Mouse (Mus musculus): Measurements from ENCODE around the gene Fgfr2. TPM values are rescaled to one million over a fixed set of nuclear protein-coding genes. Genes with fewer than 3 reads are reported as not detected.
A peak's percentile ranks its signal among the peaks of the same experiment; 100 is the strongest.

Gene Fgfr2
- total RNA-seq, 2 experiments from 2014 or later: not detected

DNA sequence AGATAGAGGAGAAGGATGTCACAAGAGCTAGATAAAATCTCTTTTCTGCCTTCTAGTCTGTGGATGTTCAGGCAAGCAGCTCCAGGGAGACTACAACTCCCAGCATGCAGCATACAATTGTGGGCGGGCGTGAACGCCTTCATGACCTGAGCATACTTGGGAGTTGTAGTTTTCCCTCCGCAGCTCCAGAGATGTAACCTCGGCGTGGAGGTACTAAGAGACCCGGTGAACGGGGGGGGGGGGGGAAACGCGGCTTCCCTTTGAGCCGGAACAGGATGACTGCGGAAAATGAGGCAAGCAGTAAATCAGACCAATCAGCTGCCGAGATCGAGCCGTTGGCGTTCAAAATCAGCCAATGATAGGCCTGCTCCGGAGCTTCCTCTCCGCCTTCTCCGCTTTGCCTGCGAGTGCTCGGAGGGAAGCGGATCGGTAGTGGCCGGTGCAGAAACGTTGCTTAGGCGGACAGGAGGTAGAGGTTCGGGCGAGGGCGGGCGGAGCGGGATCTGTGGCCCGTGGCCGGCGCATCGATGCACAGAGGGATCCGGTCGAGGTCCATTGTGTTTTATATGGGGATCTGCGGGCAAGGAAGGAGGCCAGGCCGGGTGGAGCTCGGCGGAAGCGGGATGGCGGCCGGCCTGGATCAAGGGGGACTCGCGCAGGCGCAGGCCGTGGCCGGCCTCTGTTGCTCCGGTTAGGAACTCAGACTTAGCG, 1563.0 kb downstream of the Fgfr2 start, which contains the start of gene Bub3:
TSS of gene Bub3 (plus strand) at position 237 of the 711 bp plus-strand sequence.
- peak; percentile 89 for ATAC-seq (replicated peaks; ENCODE audit: poor library complexity)

DNA sequence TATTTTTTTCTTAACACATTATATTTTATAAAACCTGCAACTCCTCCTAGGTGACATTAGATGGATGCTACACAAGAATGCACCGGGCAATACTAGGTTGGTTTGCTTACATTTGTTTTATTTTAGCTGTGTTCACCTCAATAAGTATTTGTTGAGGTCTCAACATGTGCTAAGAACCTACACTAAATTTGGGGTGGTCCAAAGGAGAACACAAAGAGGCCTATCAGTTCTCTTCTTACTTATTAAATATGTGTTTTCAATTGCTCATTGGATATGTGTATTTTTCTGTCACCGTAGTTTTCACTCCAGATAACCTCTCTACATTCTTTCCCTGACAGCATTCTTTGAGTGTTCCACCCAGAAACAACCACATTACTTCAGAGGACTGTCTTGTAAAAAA, 1565.4 kb downstream of the Fgfr2 start:
- no peak for ATAC-seq (replicated peaks; ENCODE audit: poor library complexity)

DNA sequence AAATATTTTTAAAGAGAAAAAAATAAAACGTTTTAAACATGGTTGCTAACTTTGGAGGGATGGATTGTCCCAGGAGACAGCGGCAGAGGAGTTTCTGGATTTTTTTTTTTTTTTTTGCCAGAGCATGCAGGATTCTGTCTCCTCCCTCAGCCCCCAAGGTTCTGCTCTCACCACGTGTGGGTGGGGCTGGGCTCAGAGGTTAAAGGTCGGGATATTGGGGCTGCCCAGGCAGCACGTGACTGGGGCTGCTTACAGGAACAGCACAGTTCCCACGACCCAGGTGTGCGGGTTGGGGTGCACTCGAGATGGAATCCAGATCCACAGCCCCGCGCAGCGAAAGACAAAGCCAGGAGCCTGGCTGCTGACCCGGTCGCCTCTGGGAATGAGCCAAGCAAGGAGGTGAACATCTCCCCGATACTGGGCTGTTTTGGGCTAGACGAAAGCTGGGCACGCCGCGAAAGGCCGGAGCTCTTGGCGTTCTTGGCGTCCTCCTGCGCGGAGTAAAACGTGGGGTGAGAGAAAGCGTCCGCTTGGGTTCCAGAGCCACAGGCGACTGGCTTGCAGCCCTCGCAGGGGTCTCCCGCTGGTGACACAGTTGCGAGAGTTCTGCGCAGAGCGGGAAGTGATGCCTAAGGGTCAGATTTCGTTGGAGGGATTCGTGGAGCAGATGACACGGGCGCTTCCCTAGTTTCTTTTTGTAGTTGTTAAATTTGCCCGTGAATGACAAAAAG, 1566.4 kb downstream of the Fgfr2 start:
- ATAC-seq (replicated peaks; ENCODE audit: poor library complexity): no peak

DNA sequence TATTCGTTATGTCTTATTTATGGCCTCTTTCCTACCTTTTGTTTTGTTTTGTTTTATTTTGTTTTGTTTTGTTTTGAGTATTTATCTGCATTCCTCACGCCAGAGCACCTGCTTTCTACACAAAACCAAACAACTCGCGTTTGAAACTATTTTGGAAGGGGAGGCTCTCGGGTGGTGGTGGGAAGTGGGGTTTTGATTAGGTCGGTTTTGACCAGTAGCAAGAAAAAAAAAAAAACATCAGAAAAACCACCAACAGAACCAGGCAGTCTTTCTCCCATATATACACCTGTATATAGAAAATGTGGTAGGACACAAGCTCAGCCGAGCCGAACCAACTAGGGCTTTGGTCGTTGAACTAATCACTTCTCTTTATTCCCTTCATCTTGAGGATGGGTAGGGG, 1567.0 kb downstream of the Fgfr2 start:
- no peak for ATAC-seq (replicated peaks; ENCODE audit: poor library complexity)

DNA sequence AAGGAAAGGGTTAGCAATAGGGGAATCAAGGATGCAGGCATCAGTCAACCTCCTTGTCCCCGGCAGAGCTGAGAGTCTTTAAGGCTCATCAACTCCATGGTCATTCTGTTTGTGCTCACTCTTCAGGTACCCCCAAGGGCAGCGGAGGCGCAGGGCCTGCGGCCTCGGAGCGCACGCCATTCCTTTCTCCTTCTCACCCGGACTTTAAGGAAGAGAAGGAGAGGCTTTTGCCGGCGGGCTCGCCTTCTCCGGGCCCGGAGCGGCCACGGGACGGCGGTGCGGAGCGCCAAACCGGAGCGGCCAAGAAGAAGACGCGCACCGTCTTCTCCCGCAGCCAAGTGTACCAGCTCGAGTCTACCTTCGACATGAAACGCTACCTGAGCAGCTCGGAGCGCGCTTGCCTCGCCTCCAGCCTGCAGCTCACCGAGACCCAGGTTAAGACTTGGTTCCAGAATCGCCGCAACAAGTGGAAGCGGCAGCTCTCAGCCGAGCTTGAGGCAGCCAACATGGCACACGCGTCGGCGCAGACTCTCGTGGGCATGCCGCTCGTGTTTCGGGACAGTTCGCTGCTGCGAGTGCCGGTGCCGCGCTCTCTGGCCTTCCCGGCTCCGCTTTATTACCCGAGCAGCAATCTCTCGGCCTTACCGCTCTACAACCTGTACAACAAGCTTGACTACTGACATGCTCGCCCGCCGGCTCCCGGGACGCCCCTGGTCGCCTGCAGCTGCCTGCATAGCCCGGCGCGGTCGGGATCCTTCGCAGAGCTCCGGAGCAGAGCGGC, 1567.7 kb downstream of the Fgfr2 start:
- ATAC-seq (replicated peaks; ENCODE audit: poor library complexity): no peak

DNA sequence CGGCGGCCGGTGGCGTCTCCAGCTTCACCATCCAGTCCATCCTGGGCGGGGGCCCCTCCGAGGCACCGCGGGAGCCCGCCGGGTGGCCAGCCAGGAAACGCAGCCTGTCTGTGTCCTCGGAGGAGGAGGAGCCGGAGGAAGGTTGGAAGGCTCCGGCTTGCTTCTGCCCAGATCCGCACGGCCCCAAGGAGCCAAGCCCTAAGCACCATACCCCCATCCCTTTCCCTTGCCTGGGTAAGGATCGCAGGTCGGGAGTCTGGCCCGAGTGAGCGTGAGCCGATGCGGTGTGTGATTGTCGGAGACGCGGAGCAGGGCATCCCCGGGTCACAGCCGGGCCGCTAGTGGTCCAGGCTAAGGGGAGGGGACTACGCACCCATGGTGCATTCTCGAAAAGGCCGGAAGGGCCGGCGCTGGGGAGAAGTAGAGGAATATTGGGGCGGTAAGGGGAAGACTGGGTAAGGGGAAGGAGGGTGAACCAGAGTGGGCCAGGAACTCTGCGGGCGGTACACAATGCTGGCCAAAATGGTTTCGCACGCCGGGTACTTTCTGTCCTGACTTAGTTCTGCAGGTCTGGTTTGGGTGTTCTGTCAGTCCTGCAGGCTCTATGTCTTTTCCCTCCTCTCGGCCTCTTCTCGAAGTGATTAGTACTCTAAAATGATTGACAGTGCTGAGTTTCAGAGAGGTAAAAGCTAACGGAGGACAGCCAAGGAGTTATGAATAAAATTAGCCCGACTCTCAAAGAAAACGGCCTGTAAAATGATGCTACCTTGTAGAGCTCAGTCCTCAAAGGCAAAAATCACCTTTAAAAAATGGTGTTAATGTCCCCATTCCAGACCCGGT, 1568.6 kb downstream of the Fgfr2 start:
- ATAC-seq (replicated peaks; ENCODE audit: poor library complexity): no peak

DNA sequence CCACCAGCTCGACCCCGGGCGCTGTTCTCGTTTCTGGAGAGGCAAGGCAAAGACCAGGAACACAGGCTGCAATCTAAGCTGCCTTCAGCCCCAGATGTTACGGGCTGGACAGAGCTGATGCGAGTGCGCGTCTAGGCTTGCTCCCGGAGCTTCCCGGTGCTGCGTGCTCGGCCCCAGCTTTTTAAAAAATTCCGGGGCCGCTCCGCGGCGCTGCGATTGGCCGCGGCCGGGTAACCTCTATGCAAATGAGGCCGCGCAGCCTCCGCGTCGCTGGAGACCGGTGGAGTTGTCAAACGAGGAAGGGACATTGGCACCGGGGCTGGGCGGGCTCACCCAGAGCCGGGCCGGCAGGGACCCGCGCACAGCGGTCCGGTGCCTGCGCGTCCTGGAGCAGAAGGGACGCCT, 1569.4 kb downstream of the Fgfr2 start:
- ATAC-seq (replicated peaks; ENCODE audit: poor library complexity): peak; percentile 48

DNA sequence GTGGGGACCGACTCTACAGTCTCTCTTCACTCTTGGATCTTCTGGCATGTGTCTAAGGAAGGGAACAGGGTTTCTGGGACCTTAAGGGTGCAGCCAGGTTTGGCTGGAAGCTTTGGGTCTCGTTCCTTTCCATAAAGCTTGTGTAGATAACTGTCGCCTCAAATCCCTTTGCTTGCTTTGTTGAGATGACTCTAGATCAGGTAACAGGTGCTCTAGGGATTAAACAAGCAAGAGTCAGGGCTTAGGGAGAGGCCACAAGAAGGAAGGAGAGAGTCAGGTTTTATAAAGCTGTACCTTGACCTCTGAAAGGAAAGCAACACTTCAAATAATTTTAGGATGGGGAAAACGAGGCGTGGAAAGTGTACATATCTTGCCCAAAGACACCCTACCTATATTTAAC, 1570.4 kb downstream of the Fgfr2 start:
- no peak for ATAC-seq (replicated peaks; ENCODE audit: poor library complexity)

DNA sequence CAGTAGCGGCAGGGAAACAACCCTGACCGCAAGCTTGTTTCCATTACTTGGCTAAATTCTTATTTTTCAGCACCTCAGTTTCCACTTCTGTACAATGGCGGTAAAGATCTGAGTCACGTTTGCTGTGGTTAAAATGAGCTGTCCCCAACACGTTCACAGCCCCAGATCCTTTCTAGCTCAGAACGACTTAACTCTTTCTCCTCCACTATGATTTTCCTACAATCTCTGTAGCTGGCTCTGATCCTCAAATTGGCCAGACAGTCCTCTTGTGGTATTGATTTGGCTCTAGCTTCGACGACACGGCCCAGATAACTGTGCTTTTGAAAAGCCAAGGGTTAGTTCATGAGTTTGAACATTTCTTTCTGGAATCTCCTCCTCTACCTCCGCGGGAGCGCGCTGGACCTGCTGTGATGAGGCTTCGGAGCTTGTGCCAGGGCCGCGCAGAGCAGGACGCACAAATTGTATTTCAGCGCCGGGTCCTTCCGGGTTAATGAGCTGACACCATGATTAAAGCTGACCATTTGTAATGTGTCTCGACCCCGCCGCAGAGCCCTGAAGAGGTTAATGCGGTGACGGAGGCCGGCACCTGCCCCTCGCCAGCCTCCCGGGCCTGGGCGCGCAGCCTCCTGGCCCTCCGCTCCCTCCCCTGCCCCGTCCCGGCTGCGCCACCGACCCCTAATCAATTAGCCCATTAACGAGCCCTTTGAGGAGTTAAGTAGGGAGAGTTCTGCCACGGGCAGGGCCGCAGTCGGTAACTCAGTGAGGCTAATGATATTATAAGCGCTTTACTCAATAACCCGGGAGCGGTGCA, 1571.0 kb downstream of the Fgfr2 start:
- no peak for ATAC-seq (replicated peaks; ENCODE audit: poor library complexity)

DNA sequence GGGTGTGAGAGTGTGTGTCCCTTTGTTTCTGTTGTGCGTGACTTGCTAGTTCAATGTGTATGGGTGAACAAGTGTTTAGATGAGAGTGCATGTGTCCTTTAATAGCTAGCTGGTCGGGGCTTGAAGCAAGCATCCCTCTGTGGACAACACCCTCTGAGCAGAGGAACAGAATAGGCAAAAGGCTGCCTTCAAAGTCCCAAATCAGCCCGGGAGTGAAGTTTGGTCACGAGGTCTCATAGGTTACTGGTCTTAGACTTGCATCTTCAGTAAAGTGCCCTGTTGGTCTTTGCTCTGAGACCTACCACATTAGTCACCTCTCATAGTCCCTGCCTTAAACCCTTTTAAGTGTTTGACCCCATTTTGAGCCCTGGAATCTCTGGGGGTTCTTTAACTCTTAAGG, 1571.7 kb downstream of the Fgfr2 start:
- no peak for ATAC-seq (replicated peaks; ENCODE audit: poor library complexity)

DNA sequence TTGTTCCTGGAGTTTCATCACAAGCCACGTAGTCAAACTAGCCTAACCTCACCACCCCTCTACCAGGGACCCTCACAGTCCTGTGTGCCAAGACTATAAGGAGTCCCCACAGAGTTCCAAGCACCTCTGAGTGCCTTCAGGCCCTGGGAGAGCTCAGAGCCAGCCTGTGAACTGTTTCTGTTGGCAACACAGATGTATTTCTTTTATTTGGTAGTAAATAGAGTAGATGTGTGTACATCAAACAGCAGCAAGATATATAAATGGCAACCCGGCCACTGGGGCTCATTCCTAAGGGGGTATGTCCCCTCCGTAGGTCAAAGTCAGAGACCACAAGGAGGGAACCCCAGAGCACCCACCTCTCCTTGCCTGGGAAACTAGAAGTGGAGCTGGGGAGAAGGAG, 1574.7 kb downstream of the Fgfr2 start, which contains the start of gene Hmx2:
TSS of gene Hmx2 (plus strand) at position 301 of the 400 bp plus-strand sequence.
- ATAC-seq (replicated peaks; ENCODE audit: poor library complexity): no peak

DNA sequence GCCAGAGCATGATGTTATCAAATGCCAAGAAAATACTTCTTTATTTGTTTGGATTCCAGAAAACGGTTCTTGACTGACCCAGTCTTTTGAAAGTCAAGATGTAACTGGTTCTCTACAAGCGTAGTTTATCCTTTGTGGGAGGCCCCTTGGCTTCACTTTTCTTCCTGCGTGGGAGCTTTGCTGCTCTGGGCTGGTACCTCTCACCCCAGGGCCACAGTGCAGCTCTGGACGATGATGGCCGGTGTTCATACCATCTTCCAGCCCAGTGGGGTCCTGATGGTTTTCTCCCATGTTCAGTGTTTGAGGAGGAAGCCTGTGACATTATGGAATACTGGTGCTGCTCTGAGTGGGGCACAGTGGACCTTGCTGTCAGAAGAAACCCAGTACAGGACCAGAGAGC, 1575.7 kb downstream of the Fgfr2 start:
- ATAC-seq (replicated peaks; ENCODE audit: poor library complexity): no peak

DNA sequence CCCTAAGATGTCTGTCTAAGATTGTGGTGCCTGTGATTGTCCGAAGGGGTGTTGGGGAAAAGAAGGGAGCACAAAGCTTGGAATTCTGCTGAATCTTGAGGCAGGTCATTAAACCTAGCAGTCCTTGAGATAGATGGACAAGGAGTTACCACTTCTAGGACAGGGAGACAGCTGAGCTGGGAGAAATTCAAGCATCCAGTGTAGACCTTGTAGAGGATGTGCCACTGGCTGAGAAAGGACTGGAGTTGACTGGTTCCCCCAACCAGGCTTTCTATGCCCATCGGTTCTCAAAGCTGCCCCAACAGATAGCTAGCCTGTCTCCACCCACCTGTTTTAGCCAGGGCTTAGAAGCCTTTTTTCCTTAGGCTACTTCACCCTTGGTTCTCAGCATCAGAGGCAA, 1576.7 kb downstream of the Fgfr2 start:
- ATAC-seq (replicated peaks; ENCODE audit: poor library complexity): no peak

DNA sequence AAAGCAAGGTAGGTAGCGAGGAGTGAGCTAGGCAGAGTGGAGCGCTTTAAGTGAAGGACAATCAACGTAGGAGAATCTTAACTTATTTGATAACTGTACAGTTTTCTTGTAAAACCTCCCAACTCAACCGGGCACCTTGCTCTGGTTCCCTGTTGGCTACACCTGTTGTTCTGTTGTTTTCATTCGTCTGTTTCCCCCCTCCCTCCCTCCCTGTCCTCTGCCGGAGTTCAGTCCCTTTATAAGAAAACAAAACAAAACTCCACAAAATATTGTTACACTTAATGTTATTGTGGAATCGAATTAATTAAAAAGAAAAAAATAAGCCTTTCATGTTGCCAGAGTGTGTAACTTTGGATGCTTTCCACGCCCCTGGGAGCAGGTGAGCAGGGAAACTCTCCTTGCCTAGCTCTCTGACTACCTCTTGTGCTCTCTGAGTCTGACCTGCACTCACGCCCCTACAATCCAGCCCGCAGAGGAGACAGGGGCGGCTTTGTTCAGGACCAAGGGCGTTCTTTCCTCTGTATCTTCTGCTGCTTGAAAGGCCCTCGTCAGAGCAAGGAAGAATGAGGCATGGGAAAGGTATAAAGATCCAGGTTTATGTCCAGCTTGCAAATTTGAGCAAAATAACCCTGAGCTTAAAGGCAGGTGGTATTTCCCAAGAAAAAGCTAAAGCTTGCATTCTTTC, 1577.3 kb downstream of the Fgfr2 start:
- no peak for ATAC-seq (replicated peaks; ENCODE audit: poor library complexity)

DNA sequence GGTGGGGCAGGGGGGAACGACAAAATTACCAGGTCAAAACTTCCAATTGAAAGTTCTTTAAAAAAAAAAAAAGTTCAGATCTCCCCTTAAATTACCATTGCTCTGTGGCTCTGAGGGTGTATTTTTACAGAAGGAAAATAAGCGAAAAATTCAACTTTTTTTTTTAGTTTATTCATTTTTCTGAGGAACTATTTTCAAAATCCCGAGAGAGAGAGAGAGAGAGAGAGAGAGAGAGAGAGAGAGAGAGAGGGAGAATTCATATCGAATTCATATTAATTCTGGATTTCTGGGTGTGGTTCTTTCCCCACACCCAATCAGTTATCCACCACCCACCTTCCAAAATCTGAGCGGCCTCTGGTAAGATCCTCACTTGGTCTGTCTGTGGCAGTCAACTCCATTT, 1578.3 kb downstream of the Fgfr2 start:
- ATAC-seq (replicated peaks; ENCODE audit: poor library complexity): no peak

DNA sequence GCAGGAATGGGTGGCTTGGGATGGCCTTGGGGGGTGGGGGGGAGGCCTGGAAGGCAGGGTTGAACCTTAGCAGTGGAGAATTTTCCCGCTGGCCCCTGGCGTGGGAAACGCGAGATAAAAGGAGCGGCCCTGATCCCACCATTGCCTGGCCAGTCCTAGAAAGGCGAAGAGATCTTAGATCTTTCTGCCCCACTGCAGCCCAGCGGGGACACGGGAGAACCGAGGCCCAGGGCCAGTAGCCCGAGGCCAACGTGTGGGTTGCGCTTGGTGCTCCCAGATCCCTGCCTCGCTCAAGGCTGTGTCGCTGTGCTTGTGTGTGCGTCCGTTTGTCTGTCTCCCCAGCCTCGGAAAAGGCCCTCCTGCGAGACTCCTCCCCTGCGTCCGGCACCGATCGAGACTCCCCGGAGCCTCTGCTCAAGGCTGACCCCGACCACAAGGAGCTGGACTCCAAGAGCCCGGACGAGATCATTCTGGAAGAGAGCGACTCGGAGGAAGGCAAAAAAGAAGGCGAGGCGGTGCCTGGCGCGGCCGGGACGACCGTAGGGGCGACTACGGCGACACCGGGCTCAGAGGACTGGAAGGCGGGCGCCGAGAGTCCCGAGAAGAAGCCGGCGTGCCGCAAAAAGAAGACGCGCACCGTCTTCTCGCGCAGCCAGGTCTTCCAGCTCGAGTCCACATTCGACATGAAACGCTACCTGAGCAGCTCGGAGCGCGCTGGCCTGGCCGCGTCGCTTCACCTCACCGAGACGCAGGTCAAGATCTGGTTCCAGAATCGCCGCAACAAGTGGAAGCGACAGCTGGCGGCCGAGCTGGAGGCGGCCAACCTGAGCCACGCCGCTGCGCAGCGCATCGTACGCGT, 1579.3 kb downstream of the Fgfr2 start:
- no peak for ATAC-seq (replicated peaks; ENCODE audit: poor library complexity)

DNA sequence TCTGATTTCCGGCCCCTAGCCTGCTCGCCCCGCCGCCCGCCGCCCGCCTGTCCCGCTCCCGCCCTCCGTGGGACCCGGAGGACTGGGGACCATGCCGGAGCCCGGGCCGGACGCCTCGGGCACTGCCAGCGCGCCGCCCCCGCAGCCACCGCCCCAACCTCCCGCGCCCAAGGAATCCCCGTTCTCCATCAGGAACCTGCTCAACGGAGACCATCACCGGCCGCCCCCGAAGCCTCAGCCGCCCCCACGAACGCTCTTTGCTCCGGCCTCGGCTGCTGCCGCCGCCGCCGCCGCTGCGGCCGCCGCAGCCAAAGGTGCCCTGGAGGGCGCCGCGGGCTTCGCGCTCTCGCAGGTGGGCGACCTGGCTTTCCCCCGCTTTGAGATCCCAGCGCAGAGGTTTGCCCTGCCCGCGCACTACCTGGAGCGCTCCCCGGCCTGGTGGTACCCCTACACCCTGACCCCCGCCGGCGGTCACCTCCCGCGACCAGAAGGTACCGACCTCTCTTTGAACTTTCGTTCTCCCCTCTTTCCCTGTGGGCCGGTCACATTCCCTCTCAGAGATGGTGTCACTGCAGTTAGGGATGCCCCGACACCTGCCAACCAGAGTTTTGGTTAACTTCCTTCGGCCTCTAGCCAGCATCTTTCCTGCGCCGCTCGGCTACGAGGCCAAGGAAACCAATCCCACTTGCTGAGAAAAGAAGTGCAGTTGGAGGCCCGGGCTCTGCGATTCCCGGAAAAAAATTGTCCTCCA, 1580.1 kb downstream of the Fgfr2 start:
- ATAC-seq (replicated peaks; ENCODE audit: poor library complexity): no peak
